Mouse (Mus musculus): ENCODE data around the gene Gcsh.

DNA sequence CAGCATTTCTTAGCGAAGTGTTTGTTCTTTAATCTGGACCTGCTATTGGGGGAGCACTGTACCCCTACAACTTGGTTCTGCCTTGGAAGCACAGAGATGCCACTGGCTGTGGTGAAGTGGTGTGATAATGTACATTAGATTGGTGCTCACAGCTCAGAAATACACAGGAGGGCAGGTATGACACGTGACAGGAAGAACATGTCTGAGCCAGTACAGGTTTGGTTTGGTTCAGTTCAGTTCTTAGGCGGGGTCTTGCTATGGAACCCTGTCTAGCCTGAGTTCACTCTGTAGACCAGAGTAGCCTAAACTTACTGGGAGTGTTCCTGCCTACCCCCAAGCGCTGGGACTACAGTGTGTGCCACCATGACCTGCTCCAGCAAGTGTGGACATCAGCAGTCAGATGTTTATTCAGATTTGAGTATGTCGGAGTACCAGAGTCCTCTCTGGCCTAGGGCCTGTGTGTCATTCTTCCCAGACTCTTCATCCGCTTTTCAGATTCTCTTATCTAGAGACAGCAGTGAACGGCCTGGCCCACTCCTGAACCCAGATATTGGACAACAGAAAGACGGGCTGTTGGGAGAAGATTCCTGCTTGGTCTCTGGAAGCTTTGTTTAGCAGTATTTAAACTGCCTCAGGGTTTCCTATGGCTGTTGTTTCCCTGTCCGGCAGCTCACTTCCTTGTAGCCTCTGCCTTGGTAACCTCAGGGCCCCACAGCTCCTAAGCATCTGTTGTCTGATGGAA is 48.0 kb downstream of the Gcsh start:
- no peak for TF ChIP-seq CTCF (IDR thresholded peaks at IDR 0.05; ENCODE audit: low read depth)
- peak; percentile 85 for TF ChIP-seq EP300 (IDR thresholded peaks at IDR 0.05; ENCODE audit: low read depth)
